Mouse (Mus musculus): ENCODE results near the gene Itpr2. TPM values are rescaled to one million over a fixed set of nuclear protein-coding genes. Genes with fewer than 3 reads are reported as not detected.

Itpr2 gene
- polyA plus RNA-seq, 1 experiment from 2014 or later = 6.0 TPM

DNA sequence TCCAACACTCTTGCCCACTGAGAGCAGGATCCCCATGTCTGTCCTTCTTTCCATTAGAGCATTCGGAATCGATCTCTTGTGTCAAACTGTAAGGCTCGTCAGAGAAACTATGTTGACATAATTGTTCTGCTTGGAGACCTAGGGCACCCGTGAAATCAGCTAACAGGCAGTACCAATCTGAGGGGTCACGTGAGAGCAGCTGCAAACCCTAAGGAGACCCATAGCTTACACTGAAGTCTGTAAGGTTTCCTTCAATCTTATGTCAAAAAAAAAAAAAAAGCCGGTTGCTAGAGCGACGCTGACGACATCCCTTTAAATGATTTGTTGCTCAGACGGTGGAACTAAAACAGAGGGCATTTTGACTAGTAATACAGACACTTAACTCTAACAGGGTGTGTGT, 212.2 kb downstream of the Itpr2 start:
- H3K36me3 ChIP-seq (ENCODE audit: control insufficient read depth, insufficient read depth, low read length) = no peaks in the 10 kb centered on the region
- no peak overlapping the region for H3K4me3 ChIP-seq (replicated peaks; ENCODE audit: low read depth, low read length)
- WGBS = 46% methylated on average over 10 of the region's 10 CpGs
- ATAC-seq (ENCODE audit: low FRiP score, low TSS enrichment) = no peak
- H3K27ac ChIP-seq (replicated peaks; ENCODE audit: low read depth, low read length) = no peak overlapping the region
- DNase-seq = no peak
- H3K4me1 ChIP-seq (ENCODE audit: control insufficient read depth, insufficient read depth, low read length) = no peaks in the 10 kb centered on the region
- H3K27me3 ChIP-seq (ENCODE audit: control insufficient read depth, insufficient read depth, low read length) = no peaks in the 10 kb centered on the region
- no peaks in the 10 kb centered on the region; the same call in 1 of the 2 replicates for H3K9me3 ChIP-seq (ENCODE audit: control insufficient read depth, low read length)
- H3K4me2 ChIP-seq (ENCODE audit: low read length) = no peak overlapping the region
- no peak overlapping the region for H3K9ac ChIP-seq (replicated peaks; ENCODE audit: low read length)

DNA sequence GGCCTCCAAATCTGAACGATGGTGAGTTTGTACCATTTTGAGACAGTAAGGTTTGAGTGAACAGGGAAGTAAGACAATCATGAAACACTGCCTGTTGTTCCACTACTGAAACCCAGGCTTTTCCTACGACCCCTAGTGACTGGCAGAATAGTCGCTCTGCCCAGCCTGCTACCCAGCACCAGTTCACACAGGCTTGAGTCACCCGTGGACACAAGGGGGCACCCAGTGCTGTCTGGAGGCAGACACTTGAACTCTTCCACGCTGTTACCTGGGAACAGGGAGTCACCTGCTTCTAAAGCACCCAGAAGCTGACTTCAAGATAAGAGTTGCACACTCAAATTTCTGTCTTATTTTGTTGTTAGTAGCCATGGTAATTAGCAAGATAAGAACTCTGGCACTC, 213.8 kb downstream of the Itpr2 start:
- WGBS = 87% methylated on average over 5 of the region's 5 CpGs
- H3K4me1 ChIP-seq (ENCODE audit: control insufficient read depth, insufficient read depth, low read length) = no peaks in the 10 kb centered on the region
- no peak for DNase-seq
- no peaks in the 10 kb centered on the region; the same call in 1 of the 2 replicates for H3K9me3 ChIP-seq (ENCODE audit: control insufficient read depth, low read length)
- no peak overlapping the region for H3K4me3 ChIP-seq (replicated peaks; ENCODE audit: low read depth, low read length)
- no peak overlapping the region for H3K4me2 ChIP-seq (ENCODE audit: low read length)
- no peak overlapping the region for H3K27ac ChIP-seq (replicated peaks; ENCODE audit: low read depth, low read length)
- H3K9ac ChIP-seq (replicated peaks; ENCODE audit: low read length) = no peak overlapping the region
- H3K36me3 ChIP-seq (ENCODE audit: control insufficient read depth, insufficient read depth, low read length) = no peaks in the 10 kb centered on the region
- ATAC-seq (ENCODE audit: low FRiP score, low TSS enrichment) = no peak
- no peaks in the 10 kb centered on the region for H3K27me3 ChIP-seq (ENCODE audit: control insufficient read depth, insufficient read depth, low read length)

DNA sequence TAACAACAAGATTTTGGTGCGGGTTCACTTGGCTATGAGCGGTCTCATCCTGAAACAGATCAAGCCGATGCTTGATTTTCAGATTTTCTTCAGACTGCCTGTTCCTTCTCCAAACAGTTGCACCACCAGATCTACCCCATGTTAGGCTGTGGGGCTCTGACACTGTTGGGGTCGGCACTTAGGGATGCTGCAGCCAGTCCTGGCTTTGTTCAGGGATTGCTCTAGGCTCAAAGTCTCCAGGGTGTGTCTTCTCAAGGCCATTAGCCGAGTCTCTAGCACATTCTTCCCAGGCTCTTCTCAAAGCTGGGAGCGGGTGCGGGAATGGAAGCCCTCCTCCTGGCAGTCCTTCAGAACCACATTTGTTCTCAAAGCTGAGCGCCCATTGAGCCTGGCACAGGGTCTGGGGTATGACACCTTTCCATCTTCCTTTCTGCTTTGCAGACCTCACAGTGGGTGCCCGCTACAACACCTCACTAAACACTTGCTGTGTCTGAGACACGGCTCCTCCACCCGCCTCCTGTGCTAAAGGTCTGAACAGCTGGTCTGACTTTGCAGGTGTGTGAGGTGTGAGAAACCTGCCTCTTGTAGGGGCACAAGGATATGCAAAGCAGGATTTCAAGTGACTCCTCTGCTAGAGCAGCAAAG, 217.0 kb downstream of the Itpr2 start:
- no peak overlapping the region for H3K27ac ChIP-seq (replicated peaks; ENCODE audit: low read depth, low read length)
- H3K9ac ChIP-seq (replicated peaks; ENCODE audit: low read length) = no peak overlapping the region
- H3K4me3 ChIP-seq (replicated peaks; ENCODE audit: low read depth, low read length) = no peak overlapping the region
- H3K4me2 ChIP-seq (ENCODE audit: low read length) = no peak overlapping the region
- H3K36me3 ChIP-seq (ENCODE audit: control insufficient read depth, insufficient read depth, low read length) = no peaks in the 10 kb centered on the region
- H3K4me1 ChIP-seq (ENCODE audit: control insufficient read depth, insufficient read depth, low read length) = no peaks in the 10 kb centered on the region
- DNase-seq (no peak), ATAC-seq (ENCODE audit: low FRiP score, low TSS enrichment) (no peak)
- no peaks in the 10 kb centered on the region; the same call in 1 of the 2 replicates for H3K9me3 ChIP-seq (ENCODE audit: control insufficient read depth, low read length)
- H3K27me3 ChIP-seq (ENCODE audit: control insufficient read depth, insufficient read depth, low read length) = no peaks in the 10 kb centered on the region
- WGBS = 92% methylated on average over 11 of the region's 11 CpGs

DNA sequence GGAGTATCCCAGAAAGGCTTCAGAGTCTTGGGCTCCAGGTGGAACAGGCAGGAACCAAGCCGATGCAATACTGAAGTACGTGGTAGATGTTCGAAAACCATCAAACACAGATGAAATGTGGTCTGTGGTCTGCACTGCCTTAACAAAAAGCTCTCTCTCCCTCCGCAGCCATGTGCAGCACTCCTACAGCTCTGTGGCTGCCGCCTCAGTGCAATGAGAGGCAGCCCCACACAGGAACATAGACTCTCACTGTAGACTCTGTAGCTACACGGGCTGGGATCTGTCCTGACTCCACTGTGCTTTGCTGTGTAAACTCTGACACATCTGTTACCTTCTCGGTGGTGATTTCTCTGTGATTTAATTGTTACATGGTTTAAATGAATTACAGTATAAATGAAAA, 218.0 kb downstream of the Itpr2 start:
- ATAC-seq (ENCODE audit: low FRiP score, low TSS enrichment) (no peak), DNase-seq (no peak)
- no peak overlapping the region for H3K27ac ChIP-seq (replicated peaks; ENCODE audit: low read depth, low read length)
- no peak overlapping the region for H3K4me2 ChIP-seq (ENCODE audit: low read length)
- H3K4me1 ChIP-seq (ENCODE audit: control insufficient read depth, insufficient read depth, low read length) = no peaks in the 10 kb centered on the region
- H3K36me3 ChIP-seq (ENCODE audit: control insufficient read depth, insufficient read depth, low read length) = no peaks in the 10 kb centered on the region
- H3K4me3 ChIP-seq (replicated peaks; ENCODE audit: low read depth, low read length) = no peak overlapping the region
- no peaks in the 10 kb centered on the region for H3K27me3 ChIP-seq (ENCODE audit: control insufficient read depth, insufficient read depth, low read length)
- H3K9me3 ChIP-seq (ENCODE audit: control insufficient read depth, low read length) = no peaks in the 10 kb centered on the region; the same call in 1 of the 2 replicates
- no peak overlapping the region for H3K9ac ChIP-seq (replicated peaks; ENCODE audit: low read length)
- 78% methylated on average over 7 of the region's 7 CpGs for WGBS

DNA sequence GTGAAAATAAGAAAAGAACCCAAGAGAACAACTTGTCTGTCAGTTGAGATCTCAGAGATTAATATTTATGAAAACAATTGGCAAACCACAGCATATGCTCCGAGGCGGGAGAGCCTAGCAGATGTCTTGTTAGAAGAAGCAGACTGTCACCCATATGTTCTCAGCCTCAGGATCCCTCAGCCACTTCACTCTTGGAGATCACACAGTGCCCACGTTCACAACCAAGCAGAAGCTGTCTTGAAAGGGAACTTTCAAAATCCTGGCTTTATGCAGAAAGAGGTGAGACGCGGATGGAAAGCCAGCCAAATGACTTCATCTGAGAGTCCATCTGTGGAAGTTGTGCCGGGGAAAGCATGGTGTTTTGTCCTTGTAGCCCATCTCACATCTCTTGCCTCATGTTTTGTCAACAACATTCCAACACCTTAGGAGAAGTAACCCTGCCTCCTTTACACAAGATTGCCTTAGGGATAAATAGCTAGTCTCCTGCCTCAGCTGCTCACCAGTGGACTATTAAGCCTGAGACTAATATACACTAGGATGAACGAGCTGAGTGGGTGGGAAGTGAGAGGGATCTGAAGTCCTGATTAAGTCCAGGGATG, 219.9 kb downstream of the Itpr2 start:
- ATAC-seq (ENCODE audit: low FRiP score, low TSS enrichment) (no peak), DNase-seq (no peak)
- H3K4me3 ChIP-seq (replicated peaks; ENCODE audit: low read depth, low read length) = no peak overlapping the region
- H3K36me3 ChIP-seq (ENCODE audit: control insufficient read depth, insufficient read depth, low read length) = no peaks in the 10 kb centered on the region
- H3K4me1 ChIP-seq (ENCODE audit: control insufficient read depth, insufficient read depth, low read length) = no peaks in the 10 kb centered on the region
- WGBS = 73% methylated on average over 7 of the region's 7 CpGs
- H3K27me3 ChIP-seq (ENCODE audit: control insufficient read depth, insufficient read depth, low read length) = no peaks in the 10 kb centered on the region
- no peaks in the 10 kb centered on the region for H3K9me3 ChIP-seq (ENCODE audit: control insufficient read depth, low read length)
- no peak overlapping the region for H3K9ac ChIP-seq (replicated peaks; ENCODE audit: low read length)
- H3K4me2 ChIP-seq (ENCODE audit: low read length) = no peak overlapping the region
- no peak overlapping the region for H3K27ac ChIP-seq (replicated peaks; ENCODE audit: low read depth, low read length)

DNA sequence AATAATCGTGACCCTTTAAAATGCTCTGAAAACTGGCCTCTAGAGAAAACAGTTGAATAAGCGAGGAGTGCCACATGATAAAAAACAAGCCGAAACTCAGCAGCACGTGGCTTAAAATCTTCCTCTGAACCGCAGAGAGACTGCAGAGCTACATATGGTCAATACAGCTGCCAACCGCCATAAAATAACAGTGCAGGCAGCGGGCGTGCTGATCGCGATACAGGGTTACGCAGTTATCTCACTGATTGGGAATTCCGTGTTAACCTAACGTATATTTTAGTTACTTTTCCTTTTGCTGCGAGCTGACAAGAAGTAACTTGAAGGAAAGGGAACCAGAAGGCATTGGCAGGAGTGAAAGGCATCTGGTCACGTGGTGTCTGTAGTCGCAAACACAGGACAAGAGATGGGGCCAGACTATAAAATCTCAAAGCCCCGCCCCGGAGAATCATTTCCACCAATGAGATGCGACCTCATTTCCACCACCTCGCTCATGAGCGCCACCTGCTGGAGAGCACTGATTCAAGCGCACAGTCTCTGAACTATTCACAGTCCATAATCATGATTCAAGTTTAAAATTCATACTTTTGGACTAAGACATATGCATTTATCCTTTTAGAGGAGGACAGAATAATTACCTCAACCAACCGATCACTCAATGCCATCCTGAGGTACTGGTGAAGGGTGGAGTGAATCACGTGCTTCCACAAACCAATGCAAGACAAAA, 220.7 kb downstream of the Itpr2 start:
- 94% methylated on average over 24 of the region's 24 CpGs for WGBS
- no peak for ATAC-seq (ENCODE audit: low FRiP score, low TSS enrichment)
- Histone ChIP-seq H3K27ac (replicated peaks; ENCODE audit: low read depth, low read length) (no peak overlapping the region), H3K36me3 (ENCODE audit: control insufficient read depth, insufficient read depth, low read length) (no peaks in the 10 kb centered on the region), H3K4me2 (ENCODE audit: low read length) (no peak overlapping the region), H3K9me3 (ENCODE audit: control insufficient read depth, low read length) (no peaks in the 10 kb centered on the region), H3K27me3 (ENCODE audit: control insufficient read depth, insufficient read depth, low read length) (no peaks in the 10 kb centered on the region), H3K4me3 (replicated peaks; ENCODE audit: low read depth, low read length) (no peak overlapping the region), H3K4me1 (ENCODE audit: control insufficient read depth, insufficient read depth, low read length) (no peaks in the 10 kb centered on the region), H3K9ac (replicated peaks; ENCODE audit: low read length) (no peak overlapping the region)
- DNase-seq = no peak

DNA sequence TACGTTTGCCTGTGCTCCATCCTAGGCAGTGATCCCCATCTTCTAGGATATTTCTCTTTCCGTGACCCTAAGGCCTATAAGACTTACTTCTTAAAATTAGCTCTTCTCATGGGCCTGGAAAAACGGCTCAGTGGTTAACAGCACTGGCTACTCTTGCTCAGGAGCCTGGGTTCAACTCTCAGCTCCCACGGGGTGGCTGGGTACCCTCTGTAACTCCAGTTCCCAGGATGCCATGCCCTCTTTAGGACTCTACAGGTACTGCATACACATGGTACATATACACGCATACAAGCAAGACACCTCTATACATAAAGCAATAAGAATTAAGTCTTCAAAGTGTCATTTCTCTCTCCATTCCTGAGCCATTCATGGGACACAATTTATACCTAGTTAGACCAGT, 228.8 kb downstream of the Itpr2 start:
- H3K4me3 ChIP-seq (replicated peaks; ENCODE audit: low read depth, low read length) = no peak overlapping the region
- H3K27ac ChIP-seq (replicated peaks; ENCODE audit: low read depth, low read length) = no peak overlapping the region
- H3K9me3 ChIP-seq (ENCODE audit: control insufficient read depth, low read length) = no peaks in the 10 kb centered on the region
- no peaks in the 10 kb centered on the region for H3K36me3 ChIP-seq (ENCODE audit: control insufficient read depth, insufficient read depth, low read length)
- H3K9ac ChIP-seq (replicated peaks; ENCODE audit: low read length) = no peak overlapping the region
- H3K27me3 ChIP-seq (ENCODE audit: control insufficient read depth, insufficient read depth, low read length) = no peaks in the 10 kb centered on the region
- 0 out of 2 replicates have a peak, but pooled peaks cover 8% of the 10 kb centered on the region for H3K4me1 ChIP-seq (ENCODE audit: control insufficient read depth, insufficient read depth, low read length)
- DNase-seq = no peak
- 90% methylated on average over 5 of the region's 5 CpGs for WGBS
- no peak overlapping the region for H3K4me2 ChIP-seq (ENCODE audit: low read length)
- ATAC-seq (ENCODE audit: low FRiP score, low TSS enrichment) = no peak

DNA sequence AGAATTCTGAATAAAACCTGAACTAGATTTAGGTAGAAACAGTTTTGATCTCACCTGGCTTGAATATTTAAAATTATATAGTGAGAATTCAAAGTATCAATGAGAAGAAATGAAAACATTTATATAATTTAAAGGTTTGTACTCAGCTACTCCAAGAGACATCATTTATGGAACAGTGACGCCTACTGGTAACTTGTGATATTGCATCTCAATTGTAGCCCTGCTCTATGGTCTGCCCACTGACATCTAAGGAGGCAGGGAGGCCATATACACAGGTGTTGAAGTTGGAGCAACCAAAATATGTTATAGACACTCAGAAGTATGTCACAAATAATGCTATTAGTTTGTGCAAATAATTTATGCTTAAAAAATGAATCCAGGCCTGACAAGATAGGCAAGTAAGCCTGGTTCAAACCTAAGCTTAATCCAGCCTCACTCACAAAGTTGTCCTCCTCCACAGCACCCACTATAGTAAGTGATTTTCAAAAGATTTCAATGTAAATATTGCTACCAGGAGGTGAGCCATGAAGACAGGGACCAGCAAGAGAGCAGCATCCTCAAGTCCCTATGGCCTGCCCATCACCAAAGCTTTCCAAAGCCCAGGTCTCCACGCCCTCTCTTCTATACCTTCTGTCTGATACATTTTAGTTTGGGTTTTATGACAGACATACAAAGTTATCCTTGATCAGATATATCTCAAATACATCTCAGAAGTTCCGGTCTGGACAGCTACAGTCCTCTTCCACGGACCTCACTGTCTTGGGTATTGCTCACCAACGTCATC, 229.6 kb downstream of the Itpr2 start:
- H3K4me3 ChIP-seq (replicated peaks; ENCODE audit: low read depth, low read length) = no peak overlapping the region
- H3K9me3 ChIP-seq (ENCODE audit: control insufficient read depth, low read length) = no peaks in the 10 kb centered on the region
- H3K9ac ChIP-seq (replicated peaks; ENCODE audit: low read length) = no peak overlapping the region
- no peak overlapping the region for H3K4me2 ChIP-seq (ENCODE audit: low read length)
- no peak overlapping the region for H3K27ac ChIP-seq (replicated peaks; ENCODE audit: low read depth, low read length)
- H3K36me3 ChIP-seq (ENCODE audit: control insufficient read depth, insufficient read depth, low read length) = no peaks in the 10 kb centered on the region
- ATAC-seq (ENCODE audit: low FRiP score, low TSS enrichment) (peak; percentile 48; the same call in 1 of the 2 replicates), DNase-seq (peak; percentile 92)
- H3K27me3 ChIP-seq (ENCODE audit: control insufficient read depth, insufficient read depth, low read length) = no peaks in the 10 kb centered on the region
- WGBS = 78% methylated on average over 5 of the region's 5 CpGs
- H3K4me1 ChIP-seq (ENCODE audit: control insufficient read depth, insufficient read depth, low read length) = 0 out of 2 replicates have a peak, but pooled peaks cover 8% of the 10 kb centered on the region
